Mouse (Mus musculus) limb, embryonic 15.5 days (tissue): ENCODE data around the gene Olfr373. TPM values are rescaled to one million over a fixed set of nuclear protein-coding genes. Genes with fewer than 3 reads are reported as not detected.

Source experiments
- ATAC-seq: fragments of 200-750 bp; cut with Nextera tagmentation; 2 replicates; pipeline ENCODE4 v1.8.0; 2017; ENCODE audit warnings: low read depth, moderate TSS enrichment; ENCODE audit not compliant: insufficient number of reproducible peaks, low FRiP score, low TSS enrichment
- H3K27ac ChIP-seq: fragments of 300-500 bp; sonication (generic); 2 replicates; pipeline ENCODE4 v1.5.1; 2015; ENCODE audit warnings: moderate library complexity, mild to moderate bottlenecking, inconsistent platforms
- H3K27me3 ChIP-seq: fragments of 300-500 bp; sonication (generic); 2 replicates; pipeline ENCODE4 v1.6.1; 2015; ENCODE audit warnings: inconsistent platforms
- H3K36me3 ChIP-seq: fragments of 300-500 bp; sonication (generic); 2 replicates; pipeline ENCODE4 v1.6.1; 2015; ENCODE audit warnings: inconsistent platforms
- H3K4me1 ChIP-seq: fragments of 300-500 bp; sonication (generic); 2 replicates; pipeline ENCODE4 v1.6.1; 2015; ENCODE audit warnings: inconsistent platforms
- H3K4me2 ChIP-seq: fragments of 300-500 bp; sonication (generic); 2 replicates; pipeline ENCODE4 v1.6.1; 2015; ENCODE audit warnings: mild to moderate bottlenecking, inconsistent platforms
- H3K4me3 ChIP-seq: fragments of 300-500 bp; sonication (generic); 2 replicates; pipeline ENCODE4 v1.5.1; 2015; ENCODE audit warnings: mild to moderate bottlenecking, inconsistent platforms
- H3K9ac ChIP-seq: fragments of 300-500 bp; sonication (generic); 2 replicates; pipeline ENCODE4 v1.6.1; 2015; ENCODE audit warnings: inconsistent platforms
- H3K9me3 ChIP-seq: fragments of 300-500 bp; sonication (generic); 2 replicates; pipeline ENCODE4 v1.6.1; 2016; ENCODE audit warnings: inconsistent platforms
- WGBS: fragments of 180-500 bp; shearing (Covaris S2); methylation state at CpG from one replicate; pipeline ENCODE4 v1.1.7; 2015; 5-methylcytosine and 5-hydroxymethylcytosine counted together
- polyA plus RNA-seq: library from polyadenylated mRNA; unstranded; fragments of >200 nt; fragmentation: Nextera tagmentation; extraction: Ambion mirVana; gene quantifications from 2 replicates; pipeline ENCODE4 v1.2.1, GENCODE M21; 2015

Olfr373 gene
- polyA plus RNA-seq, 1 experiment from 2014 or later = not detected

DNA sequence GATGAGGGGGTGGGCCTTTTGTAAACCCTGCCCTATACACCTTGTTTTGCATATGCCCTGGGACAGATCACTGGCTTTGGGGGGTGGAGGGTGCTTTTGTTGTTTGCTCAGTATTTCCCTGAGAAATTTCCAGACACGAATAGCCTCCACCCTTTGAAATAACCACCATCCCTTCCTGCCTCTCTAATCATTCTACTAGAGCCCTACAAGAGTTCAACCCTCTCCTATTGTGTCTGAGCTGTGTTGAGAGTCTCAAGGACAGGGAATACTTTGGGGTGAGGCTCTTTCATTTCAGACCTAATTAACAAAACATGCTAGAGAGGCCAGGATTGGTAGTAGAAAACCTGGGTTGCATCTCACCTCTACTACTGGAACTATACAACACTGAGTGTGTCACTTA lies 66.1 kb downstream of the Olfr373 start:
- H3K4me1 ChIP-seq = no peaks in the 10 kb centered on the region
- H3K9me3 ChIP-seq = no peaks in the 10 kb centered on the region
- no peak overlapping the region for H3K4me2 ChIP-seq
- H3K27me3 ChIP-seq = no peaks in the 10 kb centered on the region
- no peak overlapping the region for H3K27ac ChIP-seq
- no peak overlapping the region for H3K9ac ChIP-seq
- WGBS = 84% methylated on average over 1 of the region's 1 CpGs
- peaks cover 88% of the 10 kb centered on the region for H3K36me3 ChIP-seq
- ATAC-seq = no peak
- no peak overlapping the region for H3K4me3 ChIP-seq

GRCm38 (mm10) chr8:72151418-72152078 lies 68.6 kb downstream of the Olfr373 start:
- H3K4me2 ChIP-seq = no peak overlapping the region
- H3K9ac ChIP-seq = no peak overlapping the region
- H3K36me3 ChIP-seq = peaks cover 67% of the 10 kb centered on the region
- no peaks in the 10 kb centered on the region for H3K4me1 ChIP-seq
- H3K27ac ChIP-seq = no peak overlapping the region
- no peak overlapping the region for H3K4me3 ChIP-seq
- WGBS = 82% methylated on average over 3 of the region's 3 CpGs
- H3K9me3 ChIP-seq = no peaks in the 10 kb centered on the region
- no peaks in the 10 kb centered on the region for H3K27me3 ChIP-seq
- ATAC-seq = no peak

Other genes starting within 250 kb of the Olfr373 start
- 6.0 and 6.9 TPM in 2 replicates for gene Zfp709, start 201.2 kb upstream of the Olfr373 start, polyA plus RNA-seq
- 6.9 and 7.0 TPM in 2 replicates for gene Zfp882, start 174.6 kb upstream of the Olfr373 start, polyA plus RNA-seq
- 19.8 and 21.1 TPM in 2 replicates for gene Zfp617, start 174.5 kb upstream of the Olfr373 start, polyA plus RNA-seq
- 14.4 and 16.9 TPM in 2 replicates for gene Zfp961, start 132.1 kb upstream of the Olfr373 start, polyA plus RNA-seq
- 1.2 and 2.0 TPM in 2 replicates for gene Cyp4f18, start 73.6 kb upstream of the Olfr373 start, polyA plus RNA-seq
- not detected in 2 replicates for gene Olfr372, start 42.0 kb upstream of the Olfr373 start, polyA plus RNA-seq
- gene Olfr374, start 23.9 kb downstream of the Olfr373 start, polyA plus RNA-seq = 0.01 and 0.09 TPM in 2 replicates
- gene Tpm4, start 51.8 kb downstream of the Olfr373 start, polyA plus RNA-seq = 665 and 704 TPM in 2 replicates
- gene Rab8a, start 78.0 kb downstream of the Olfr373 start, polyA plus RNA-seq = 110 and 133 TPM in 2 replicates
- gene Hsh2d, start 106.5 kb downstream of the Olfr373 start, polyA plus RNA-seq = not detected in 2 replicates
- not detected in 2 replicates for gene Cib3, start 129.7 kb downstream of the Olfr373 start, polyA plus RNA-seq
- gene Gm11034, start 130.5 kb downstream of the Olfr373 start, polyA plus RNA-seq = not detected in 2 replicates
- gene Fam32a, start 136.6 kb downstream of the Olfr373 start, polyA plus RNA-seq = 65.9 and 66.2 TPM in 2 replicates
- gene Ap1m1, start 156.8 kb downstream of the Olfr373 start, polyA plus RNA-seq = 99.5 and 106 TPM in 2 replicates
- gene Gm10282, start 222.1 kb downstream of the Olfr373 start, polyA plus RNA-seq = 19.9 and 20.1 TPM in 2 replicates
- 14.8 and 16.3 TPM in 2 replicates for gene Klf2, start 235.9 kb downstream of the Olfr373 start, polyA plus RNA-seq